ENCODE assay signal across 23 mouse cellular contexts in genomic region chr11:114044373-114044772, GRCm38 (mm10). TPM values are rescaled to one million over a fixed set of nuclear protein-coding genes. Genes with fewer than 3 reads are reported as not detected.
DNase-seq lines count a peak whose midpoint lies in the region; ATAC-seq lines count a peak whose summit lies in the region.
"Had no signal": no experiment of that assay in that cellular context is flagged by ENCODE, and none has a peak within 500 bp of the region (broad histone marks: within the 10 kb centered on the region; RNA-seq: fewer than 3 reads in every experiment).

No protein-coding gene starts in this region.

- no peaks in the 10 kb centered on the region for H3K27me3 ChIP-seq in kidney, embryonic 14.5 days (ENCODE audit: control insufficient read depth, insufficient read depth, low read length)
- H3K27me3 ChIP-seq in neural tube, embryonic 13.5 days = no peaks in the 10 kb centered on the region
- H3K27me3 ChIP-seq: heart, embryonic 13.5 days; hindbrain, embryonic 12.5 days had no signal

- no peak overlapping the region for H3K4me3 ChIP-seq in kidney, embryonic 14.5 days (ENCODE audit: low read length)
- no peak overlapping the region for H3K4me3 ChIP-seq in neural tube, embryonic 13.5 days
- H3K4me3 ChIP-seq: forebrain, embryonic 10.5 days; gastrocnemius, adult 2 months; heart, embryonic 13.5 days; hindbrain, embryonic 12.5 days; hindbrain, embryonic 15.5 days had no signal

- H3K4me1 ChIP-seq in kidney, embryonic 14.5 days (ENCODE audit: control insufficient read depth, insufficient read depth, low read length) = peaks cover 31% of the 10 kb centered on the region
- peaks cover 73% of the 10 kb centered on the region for H3K4me1 ChIP-seq in neural tube, embryonic 13.5 days (replicated peaks)

- 15% methylated on average over 4 of the region's 4 CpGs for WGBS in kidney, embryonic 14.5 days
- 55% methylated on average over 4 of the region's 4 CpGs for WGBS in neural tube, embryonic 13.5 days

- H3K36me3 ChIP-seq in kidney, embryonic 14.5 days (ENCODE audit: control insufficient read depth, insufficient read depth, low read length) = no peaks in the 10 kb centered on the region
- H3K36me3 ChIP-seq in neural tube, embryonic 13.5 days = no peaks in the 10 kb centered on the region
- H3K36me3 ChIP-seq: hindbrain, embryonic 12.5 days; hindbrain, embryonic 15.5 days had no signal

- no peak overlapping the region for H3K4me2 ChIP-seq in kidney, embryonic 14.5 days (replicated peaks; ENCODE audit: low read depth, low read length)
- no peak overlapping the region for H3K4me2 ChIP-seq in neural tube, embryonic 13.5 days
- H3K4me2 ChIP-seq: heart, embryonic 13.5 days; hindbrain, embryonic 12.5 days; hindbrain, embryonic 15.5 days had no signal

- H3K27ac ChIP-seq in kidney, embryonic 14.5 days (ENCODE audit: low read depth, low read length) = no peak overlapping the region
- 0 out of 2 replicates have a peak overlapping the region, but pooled peaks have one; percentile 28 for H3K27ac ChIP-seq in neural tube, embryonic 13.5 days (replicated peaks)
- H3K27ac ChIP-seq: gastrocnemius, adult 2 months; heart, embryonic 13.5 days; hindbrain, embryonic 12.5 days; hindbrain, embryonic 15.5 days had no signal

- ATAC-seq in kidney, embryonic 14.5 days (ENCODE audit: low FRiP score, low TSS enrichment) = 0 out of 2 replicates have a peak, but pooled peaks have one; percentile 10
- ATAC-seq in neural tube, embryonic 13.5 days (ENCODE audit: low read depth) = no peak
- ATAC-seq: CD4-positive, CD25-positive, alpha-beta regulatory T cell, adult 4 months; forebrain, embryonic 14.5 days; forebrain, postnatal 0 days had no signal

- H3K9me3 ChIP-seq in kidney, embryonic 14.5 days (ENCODE audit: control insufficient read depth, low read length) = no peaks in the 10 kb centered on the region; the same call in 1 of the 2 replicates
- H3K9me3 ChIP-seq in neural tube, embryonic 13.5 days = 0 out of 2 replicates have a peak, but pooled peaks cover 5% of the 10 kb centered on the region
- H3K9me3 ChIP-seq: hindbrain, embryonic 12.5 days; hindbrain, embryonic 15.5 days had no signal

- no peak for DNase-seq in kidney, adult 11 months
- DNase-seq in neural tube, embryonic 10.5 days (ENCODE audit: extremely low spot score, low spot score) = no peak
- peak; percentile 55 for DNase-seq in retina, postnatal 1 day
- no peak for DNase-seq in adrenal gland, adult 8-10 months
- DNase-seq: adrenal gland, adult 2 months; adrenal gland, postnatal 25 days; cerebellum, adult 8-10 months; embryo, embryonic 11 days; forebrain, postnatal 0 days; gastrocnemius, adult 2 months; gastrocnemius, postnatal 14 days; heart, adult 11 months; heart, postnatal 14 days; heart, postnatal 4 days had no signal

- H3K9ac ChIP-seq in kidney, embryonic 14.5 days (ENCODE audit: low read depth, low read length) = no peak overlapping the region
- H3K9ac ChIP-seq in neural tube, embryonic 13.5 days = 0 out of 2 replicates have a peak overlapping the region, but pooled peaks have one; percentile 8
- H3K9ac ChIP-seq: forebrain, postnatal 0 days; heart, embryonic 13.5 days; hindbrain, embryonic 12.5 days; hindbrain, embryonic 15.5 days had no signal

RNA-seq across cellular contexts. Expression of gene Sdk2, which starts 22.5 kb away (rescaled TPM):
- 3.7 and 4.2 TPM in 2 replicates for polyA plus RNA-seq in kidney, embryonic 14.5 days (2014; fragmentation: Nextera tagmentation; extraction: Ambion mirVana)
- polyA plus RNA-seq in neural tube, embryonic 13.5 days (2015; fragmentation: Nextera tagmentation; extraction: Ambion mirVana) = 3.9 and 4.7 TPM in 2 replicates
- 1 to 10 TPM; 1.9 to 5.5 (median 3.0) TPM for total RNA-seq in adrenal gland, adult 8-10 months (2022)
- total RNA-seq: MEL had no signal
